Mouse (Mus musculus) heart, embryonic 16.5 days (tissue): ENCODE data around the gene Slc13a4. TPM values are rescaled to one million over a fixed set of nuclear protein-coding genes. Genes with fewer than 3 reads are reported as not detected.

Source experiments
- ATAC-seq: fragments of 200-750 bp; cut with Nextera tagmentation; replicated peaks from 2 replicates; pipeline ENCODE4 v1.8.0; 2017; ENCODE audit warnings: moderate number of reproducible peaks; ENCODE audit not compliant: insufficient read depth, low FRiP score; ENCODE audit errors: extremely low read depth
- H3K27ac ChIP-seq: fragments of 300-500 bp; sonication (generic); 2 replicates; pipeline ENCODE4 v1.5.1; 2014; ENCODE audit warnings: mild to moderate bottlenecking, low read length, control low read depth, moderate library complexity
- H3K27me3 ChIP-seq: fragments of 300-500 bp; sonication (generic); 2 replicates; pipeline ENCODE4 v1.6.1; 2014; ENCODE audit warnings: low read length, mixed read lengths; ENCODE audit not compliant: control insufficient read depth, insufficient read depth
- H3K36me3 ChIP-seq: fragments of 300-500 bp; sonication (generic); 2 replicates; pipeline ENCODE4 v1.6.1; 2014; ENCODE audit not compliant: control insufficient read depth, insufficient read depth
- H3K4me1 ChIP-seq: fragments of 300-500 bp; sonication (generic); 2 replicates; pipeline ENCODE4 v1.6.1; 2014; ENCODE audit warnings: low read length, mixed read lengths; ENCODE audit not compliant: control insufficient read depth, insufficient read depth
- H3K4me2 ChIP-seq: fragments of 300-500 bp; sonication (generic); 2 replicates; pipeline ENCODE4 v1.6.1; 2014; ENCODE audit warnings: low read depth, mild to moderate bottlenecking, control low read depth, low read length
- H3K4me3 ChIP-seq: fragments of 300-500 bp; sonication (generic); 2 replicates; pipeline ENCODE4 v1.5.1; 2014; ENCODE audit warnings: mild to moderate bottlenecking, control low read depth, low read length
- H3K9ac ChIP-seq: fragments of 300-500 bp; sonication (generic); 2 replicates; pipeline ENCODE4 v1.6.1; 2014; ENCODE audit warnings: low read length, control low read depth
- H3K9me3 ChIP-seq: fragments of 300-500 bp; sonication (generic); replicated peaks from 2 replicates; pipeline ENCODE4 v1.6.1; 2016; ENCODE audit warnings: low read length; ENCODE audit not compliant: control insufficient read depth
- WGBS: fragments of 180-500 bp; shearing (Covaris S2); extraction: QIAGEN DNeasy Blood & Tissue Kit; methylation state at CpG from one replicate; pipeline ENCODE4 v1.1.7; 2014; 5-methylcytosine and 5-hydroxymethylcytosine counted together
- polyA plus RNA-seq: library from polyadenylated mRNA; unstranded; fragments of >200 nt; fragmentation: Nextera tagmentation; extraction: Ambion mirVana; gene quantifications from 2 replicates; pipeline ENCODE4 v1.2.1, GENCODE M21; 2015

Gene Slc13a4
- polyA plus RNA-seq, 1 experiment from 2014 or later: 0.54 TPM

- H3K4me1 ChIP-seq: 0 out of 2 replicates have a peak, but pooled peaks cover 4% of the 10 kb centered on the region
- H3K4me3 ChIP-seq: no peak overlapping the region
- no peaks in the 10 kb centered on the region for H3K9me3 ChIP-seq
- no peak for ATAC-seq
- H3K9ac ChIP-seq: no peak overlapping the region
- no peaks in the 10 kb centered on the region for H3K36me3 ChIP-seq
- WGBS: 89% methylated on average over 20 of the region's 20 CpGs
- H3K4me2 ChIP-seq: no peak overlapping the region
- no peaks in the 10 kb centered on the region for H3K27me3 ChIP-seq
- no peak overlapping the region for H3K27ac ChIP-seq
Observed at GRCm38 (mm10) chr6:35271868-35272765, 35.8 kb downstream of the Slc13a4 start.

- Histone ChIP-seq H3K4me3 (no peak overlapping the region), H3K36me3 (no peaks in the 10 kb centered on the region), H3K9ac (no peak overlapping the region), H3K27ac (no peak overlapping the region), H3K4me2 (no peak overlapping the region), H3K4me1 (0 out of 2 replicates have a peak, but pooled peaks cover 4% of the 10 kb centered on the region), H3K27me3 (no peaks in the 10 kb centered on the region), H3K9me3 (no peaks in the 10 kb centered on the region)
- ATAC-seq: no peak
- WGBS: 76% methylated on average over 12 of the region's 12 CpGs
Observed at GRCm38 (mm10) chr6:35271094-35271855, 36.7 kb downstream of the Slc13a4 start.

- H3K27me3 ChIP-seq: no peaks in the 10 kb centered on the region
- H3K9me3 ChIP-seq: no peaks in the 10 kb centered on the region
- 77% methylated on average over 13 of the region's 13 CpGs for WGBS
- no peak for ATAC-seq
- no peaks in the 10 kb centered on the region for H3K36me3 ChIP-seq
- 0 out of 2 replicates have a peak, but pooled peaks cover 4% of the 10 kb centered on the region for H3K4me1 ChIP-seq
- no peak overlapping the region for H3K9ac ChIP-seq
- no peak overlapping the region for H3K4me3 ChIP-seq
- no peak overlapping the region for H3K27ac ChIP-seq
- no peak overlapping the region for H3K4me2 ChIP-seq
Observed at GRCm38 (mm10) chr6:35269643-35270042, 38.3 kb downstream of the Slc13a4 start.

- H3K9me3 ChIP-seq: no peaks in the 10 kb centered on the region
- no peak for ATAC-seq
- WGBS: 95% methylated on average over 13 of the region's 13 CpGs
- H3K27me3 ChIP-seq: no peaks in the 10 kb centered on the region
- no peak overlapping the region for H3K4me2 ChIP-seq
- H3K9ac ChIP-seq: no peak overlapping the region
- no peak overlapping the region for H3K27ac ChIP-seq
- H3K4me1 ChIP-seq: 0 out of 2 replicates have a peak, but pooled peaks cover 3% of the 10 kb centered on the region
- no peak overlapping the region for H3K4me3 ChIP-seq
- peaks cover 3% of the 10 kb centered on the region for H3K36me3 ChIP-seq
Observed at GRCm38 (mm10) chr6:35268711-35269110, 39.2 kb downstream of the Slc13a4 start.

- Histone ChIP-seq H3K4me2 (no peak overlapping the region), H3K27ac (peak overlapping the region; percentile 17; the same call in 1 of the 2 replicates), H3K27me3 (no peaks in the 10 kb centered on the region)
Observed at GRCm38 (mm10) chr6:35265580-35266278, 42.2 kb downstream of the Slc13a4 start.

GRCm38 (mm10) chr6:35260531-35260930, 47.4 kb downstream of the Slc13a4 start:
- no peak for ATAC-seq
- 70% methylated on average over 7 of the region's 7 CpGs for WGBS
- H3K9me3 ChIP-seq: no peaks in the 10 kb centered on the region
- no peaks in the 10 kb centered on the region for H3K27me3 ChIP-seq
- peaks cover 39% of the 10 kb centered on the region for H3K4me1 ChIP-seq
- no peak overlapping the region for H3K4me3 ChIP-seq
- no peak overlapping the region for H3K4me2 ChIP-seq
- H3K27ac ChIP-seq: peak overlapping the region; percentile 22; the same call in 1 of the 2 replicates
- no peak overlapping the region for H3K9ac ChIP-seq
- H3K36me3 ChIP-seq: peaks cover 10% of the 10 kb centered on the region

More at GRCm38 (mm10) chr6:35265580-35266278, 42.2 kb downstream of the Slc13a4 start:
- H3K9ac ChIP-seq: no peak overlapping the region
- H3K9me3 ChIP-seq: no peaks in the 10 kb centered on the region
- ATAC-seq: peak; percentile 57
- no peak overlapping the region for H3K4me3 ChIP-seq
- peaks cover under 1% of the 10 kb centered on the region for H3K4me1 ChIP-seq
- H3K36me3 ChIP-seq: peaks cover 10% of the 10 kb centered on the region
- WGBS: 70% methylated on average over 15 of the region's 15 CpGs

GRCm38 (mm10) chr6:35259526-35259925, 48.4 kb downstream of the Slc13a4 start:
- Histone ChIP-seq H3K4me2 (no peak overlapping the region), H3K27ac (no peak overlapping the region), H3K9me3 (no peaks in the 10 kb centered on the region), H3K4me1 (peaks cover 49% of the 10 kb centered on the region), H3K4me3 (no peak overlapping the region), H3K27me3 (no peaks in the 10 kb centered on the region), H3K9ac (no peak overlapping the region), H3K36me3 (peaks cover 10% of the 10 kb centered on the region)
- ATAC-seq: no peak
- 54% methylated on average over 5 of the region's 5 CpGs for WGBS

GRCm38 (mm10) chr6:35258922-35259321, 49.0 kb downstream of the Slc13a4 start:
- Histone ChIP-seq H3K4me2 (no peak overlapping the region), H3K27me3 (no peaks in the 10 kb centered on the region), H3K4me3 (no peak overlapping the region), H3K27ac (no peak overlapping the region), H3K9ac (no peak overlapping the region), H3K36me3 (peaks cover 9% of the 10 kb centered on the region), H3K9me3 (no peaks in the 10 kb centered on the region), H3K4me1 (peaks cover 55% of the 10 kb centered on the region)
- no peak for ATAC-seq
- WGBS: 95% methylated on average over 2 of the region's 2 CpGs
